Mouse (Mus musculus) liver, postnatal 0 days (tissue): ENCODE measurements around the gene Sall1. TPM values are rescaled to one million over a fixed set of nuclear protein-coding genes. Genes with fewer than 3 reads are reported as not detected.
A peak's percentile ranks its signal among the peaks of the same experiment; 100 is the strongest.

ENCODE experiments used
- ATAC-seq: fragments of 200-750 bp; cut with Nextera tagmentation; 2 replicates; pipeline ENCODE4 v1.8.0; 2017; ENCODE audit warnings: mild to moderate bottlenecking, moderate library complexity
- DNase-seq: peaks from one replicate; pipeline ENCODE4 v3.0.0-alpha.2; 2016
- H3K27ac ChIP-seq: fragments of 300-500 bp; sonication (generic); 2 replicates; pipeline ENCODE4 v1.5.1; 2014; ENCODE audit warnings: antibody characterized with exemption, moderate library complexity, mild to moderate bottlenecking, low read depth
- H3K27me3 ChIP-seq: fragments of 300-500 bp; sonication (generic); 2 replicates; pipeline ENCODE4 v1.6.1; 2014; ENCODE audit warnings: low read length, control low read depth, mixed read lengths; ENCODE audit not compliant: insufficient read depth
- H3K36me3 ChIP-seq: fragments of 300-500 bp; sonication (generic); replicated peaks from 2 replicates; pipeline ENCODE4 v1.6.1; 2014; ENCODE audit warnings: mild to moderate bottlenecking, control low read depth, low read length, moderate library complexity, mixed read lengths; ENCODE audit not compliant: insufficient read depth
- H3K4me1 ChIP-seq: fragments of 300-500 bp; sonication (generic); 2 replicates; pipeline ENCODE4 v1.6.1; 2014; ENCODE audit warnings: antibody characterized with exemption, mild to moderate bottlenecking, control low read depth; ENCODE audit not compliant: insufficient read depth
- H3K4me2 ChIP-seq: fragments of 300-500 bp; sonication (generic); 2 replicates; pipeline ENCODE4 v1.6.1; 2014; ENCODE audit warnings: low read depth, mild to moderate bottlenecking, low read length, moderate library complexity, mixed read lengths
- H3K4me3 ChIP-seq: fragments of 300-500 bp; sonication (generic); 2 replicates; pipeline ENCODE4 v1.5.1; 2014; ENCODE audit warnings: low read depth, low read length
- H3K9ac ChIP-seq: fragments of 300-500 bp; sonication (generic); replicated peaks from 2 replicates; pipeline ENCODE4 v1.6.1; 2014; ENCODE audit warnings: mild to moderate bottlenecking, moderate library complexity
- H3K9me3 ChIP-seq: fragments of 300-500 bp; sonication (generic); 2 replicates; pipeline ENCODE4 v1.6.1; 2016; ENCODE audit warnings: mild to moderate bottlenecking, control low read depth, low read length, mixed read lengths
- CTCF ChIP-seq: sonication (generic); IDR thresholded peaks from 2 replicates; pipeline ENCODE4 v1.5.1; 2016; ENCODE audit warnings: antibody characterized with exemption, low read depth
- EP300 ChIP-seq: IDR thresholded peaks from 2 replicates; pipeline ENCODE4 v1.6.1; 2016; ENCODE audit warnings: antibody characterized with exemption, low read depth, mild to moderate bottlenecking
- WGBS: fragments of 180-500 bp; shearing (Covaris S2); extraction: QIAGEN DNeasy Blood & Tissue Kit; methylation state at CpG from one replicate; pipeline ENCODE4 v1.1.7; 2014; ENCODE audit not compliant: insufficient replicate concordance; 5-methylcytosine and 5-hydroxymethylcytosine counted together
- polyA plus RNA-seq: library from polyadenylated mRNA; unstranded; fragments of >200 nt; fragmentation: Nextera tagmentation; extraction: Ambion mirVana; gene quantifications from 2 replicates; pipeline ENCODE4 v1.2.1, GENCODE M21; 2015

The Sall1 gene
- 3.3 and 3.9 TPM in 2 replicates for polyA plus RNA-seq

GRCm38 (mm10) chr8:89043940-89044339 lies at the start of gene Sall1:
Gene Sall1, minus strand, starts transcription at chr8:89044162.
- Histone ChIP-seq H3K4me1 (no peaks in the 10 kb centered on the region), H3K4me3 (peak within 1 kb of the TSS; percentile 57), H3K36me3 (no peaks in the 10 kb centered on the region), H3K9me3 (no peaks in the 10 kb centered on the region), H3K27me3 (peaks cover 79% of the 10 kb centered on the region), H3K4me2 (peak within 1 kb of the TSS; percentile 66), H3K9ac (peak within 1 kb of the TSS; percentile 68), H3K27ac (peak within 1 kb of the TSS; percentile 91)
- no peak for TF ChIP-seq CTCF
- no peak for TF ChIP-seq EP300
- peak; percentile 30 for DNase-seq
- peak; percentile 12 for ATAC-seq
- WGBS: 2% methylated on average over 25 of the region's 25 CpGs

GRCm38 (mm10) chr8:89089916-89090315 lies 46.0 kb upstream of the Sall1 start:
- no peak for ATAC-seq

GRCm38 (mm10) chr8:89079147-89079546 lies 35.2 kb upstream of the Sall1 start:
- Histone ChIP-seq H3K9me3 (no peaks in the 10 kb centered on the region), H3K9ac (no peak overlapping the region), H3K27me3 (no peaks in the 10 kb centered on the region), H3K4me2 (no peak overlapping the region), H3K4me1 (no peaks in the 10 kb centered on the region), H3K27ac (no peak overlapping the region), H3K4me3 (no peak overlapping the region), H3K36me3 (no peaks in the 10 kb centered on the region)
- DNase-seq (no peak), ATAC-seq (no peak)
- TF ChIP-seq EP300 (no peak), CTCF (no peak)
- WGBS: 77% methylated on average over 2 of the region's 2 CpGs

More at GRCm38 (mm10) chr8:89089916-89090315, 46.0 kb upstream of the Sall1 start:
- H3K4me3 ChIP-seq: no peak overlapping the region
- no peak overlapping the region for H3K27ac ChIP-seq
- H3K9ac ChIP-seq: no peak overlapping the region
- H3K4me1 ChIP-seq: no peaks in the 10 kb centered on the region
- no peaks in the 10 kb centered on the region for H3K36me3 ChIP-seq
- 40% methylated on average over 5 of the region's 5 CpGs for WGBS
- H3K9me3 ChIP-seq: no peaks in the 10 kb centered on the region
- peak; percentile 6 for DNase-seq
- H3K4me2 ChIP-seq: no peak overlapping the region
- H3K27me3 ChIP-seq: no peaks in the 10 kb centered on the region
- TF ChIP-seq CTCF (no peak), EP300 (no peak)

- DNase-seq: no peak
- Histone ChIP-seq H3K27ac (no peak overlapping the region), H3K27me3 (no peaks in the 10 kb centered on the region), H3K9ac (no peak overlapping the region), H3K4me1 (no peaks in the 10 kb centered on the region), H3K36me3 (no peaks in the 10 kb centered on the region), H3K4me3 (no peak overlapping the region), H3K4me2 (no peak overlapping the region), H3K9me3 (no peaks in the 10 kb centered on the region)
- 26% methylated on average over 3 of the region's 3 CpGs for WGBS
- ATAC-seq: no peak
- TF ChIP-seq EP300: no peak
Observed at GRCm38 (mm10) chr8:89072968-89073382, 29.0 kb upstream of the Sall1 start.

- 66% methylated on average over 3 of the region's 3 CpGs for WGBS
- no peaks in the 10 kb centered on the region for H3K36me3 ChIP-seq
- no peak for DNase-seq
Observed at GRCm38 (mm10) chr8:89067499-89067898, 23.5 kb upstream of the Sall1 start.

GRCm38 (mm10) chr8:89064042-89064441 lies 20.1 kb upstream of the Sall1 start:
- H3K4me3 ChIP-seq: no peak overlapping the region
- no peak overlapping the region for H3K9ac ChIP-seq
- no peaks in the 10 kb centered on the region for H3K4me1 ChIP-seq
- no peaks in the 10 kb centered on the region for H3K36me3 ChIP-seq
- no peak for ATAC-seq
- DNase-seq: no peak
- TF ChIP-seq CTCF: no peak
- H3K4me2 ChIP-seq: no peak overlapping the region
- H3K27me3 ChIP-seq: no peaks in the 10 kb centered on the region
- no peak overlapping the region for H3K27ac ChIP-seq
- no peaks in the 10 kb centered on the region for H3K9me3 ChIP-seq
- WGBS: 81% methylated on average over 9 of the region's 9 CpGs

More at GRCm38 (mm10) chr8:89067499-89067898, 23.5 kb upstream of the Sall1 start:
- H3K4me3 ChIP-seq: no peak overlapping the region
- ATAC-seq: no peak
- TF ChIP-seq CTCF (no peak), EP300 (no peak)
- H3K4me1 ChIP-seq: no peaks in the 10 kb centered on the region
- H3K9me3 ChIP-seq: no peaks in the 10 kb centered on the region
- no peaks in the 10 kb centered on the region for H3K27me3 ChIP-seq
- H3K9ac ChIP-seq: no peak overlapping the region
- no peak overlapping the region for H3K27ac ChIP-seq
- no peak overlapping the region for H3K4me2 ChIP-seq

- Histone ChIP-seq H3K4me3 (no peak overlapping the region), H3K4me1 (no peaks in the 10 kb centered on the region), H3K27ac (no peak overlapping the region), H3K9ac (no peak overlapping the region), H3K27me3 (no peaks in the 10 kb centered on the region), H3K36me3 (no peaks in the 10 kb centered on the region), H3K4me2 (no peak overlapping the region), H3K9me3 (no peaks in the 10 kb centered on the region)
- TF ChIP-seq CTCF: no peak
- ATAC-seq (no peak), DNase-seq (no peak)
- WGBS: 79% methylated on average over 10 of the region's 10 CpGs
Observed at GRCm38 (mm10) chr8:89063366-89064040, 19.5 kb upstream of the Sall1 start.
